In the genomic region with DNA sequence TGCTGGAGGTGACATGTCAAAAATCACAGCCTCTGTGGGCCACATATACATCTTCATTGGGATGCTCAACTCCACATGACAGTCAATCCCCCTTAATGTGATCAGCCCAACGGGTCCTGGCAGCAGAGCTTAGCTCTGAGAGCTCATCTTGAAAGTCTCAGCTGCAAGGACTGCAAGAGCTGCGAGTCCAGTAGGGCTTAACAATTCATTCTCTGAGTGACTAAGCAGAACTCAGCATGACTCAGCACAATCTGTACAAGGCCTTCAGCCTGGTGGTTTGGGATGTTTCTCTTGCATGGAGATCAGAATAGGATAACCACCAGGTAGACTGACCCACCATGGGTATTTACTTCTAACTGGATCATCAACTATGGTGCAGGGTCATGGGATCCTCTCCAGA, we compare ENCODE assay signal across 24 mouse cellular contexts.
DNase-seq lines count a peak whose midpoint lies in the region; ATAC-seq and TF ChIP-seq lines count a peak whose summit lies in the region.
"Had no signal": no experiment of that assay in that cellular context is flagged by ENCODE, and none has a peak within 500 bp of the region (broad histone marks: within the 10 kb centered on the region; RNA-seq: fewer than 3 reads in every experiment).

No protein-coding gene starts in this region.

- ATAC-seq in lung, embryonic 14.5 days (ENCODE audit: insufficient read depth): peak; percentile 47; the same call in 1 of the 2 replicates
- ATAC-seq: CD4-positive, CD25-positive, alpha-beta regulatory T cell, adult 4 months; inflammation-experienced regulatory T-cells, adult 6 months had no signal

- no peaks in the 10 kb centered on the region; the same call in 1 of the 2 replicates for H3K9me3 ChIP-seq in lung, embryonic 14.5 days (ENCODE audit: low read depth, low read length)
- H3K9me3 ChIP-seq: forebrain, embryonic 12.5 days; midbrain, embryonic 10.5 days; stomach, embryonic 15.5 days had no signal

- no peaks in the 10 kb centered on the region for H3K27me3 ChIP-seq in lung, embryonic 14.5 days (ENCODE audit: insufficient read depth, low read length)
- H3K27me3 ChIP-seq: embryonic facial prominence, embryonic 13.5 days; forebrain, embryonic 12.5 days; hindbrain, embryonic 12.5 days; neural tube, embryonic 15.5 days; stomach, embryonic 15.5 days had no signal

- no peak for TF ChIP-seq CTCF in lung, embryonic 14.5 days (IDR thresholded peaks at IDR 0.05; ENCODE audit: low read depth)

- no peak overlapping the region for H3K27ac ChIP-seq in lung, embryonic 14.5 days (ENCODE audit: low read depth)
- H3K27ac ChIP-seq: embryonic facial prominence, embryonic 13.5 days; forebrain, embryonic 12.5 days; gastrocnemius, adult 2 months; hindbrain, embryonic 12.5 days; midbrain, embryonic 10.5 days; neural tube, embryonic 15.5 days; stomach, embryonic 15.5 days had no signal

- H3K9ac ChIP-seq in lung, embryonic 14.5 days: no peak overlapping the region
- H3K9ac ChIP-seq: embryonic facial prominence, embryonic 13.5 days; forebrain, embryonic 12.5 days; hindbrain, embryonic 12.5 days; neural tube, embryonic 15.5 days; stomach, embryonic 15.5 days had no signal

- H3K4me3 ChIP-seq in lung, embryonic 14.5 days (ENCODE audit: low read depth, low read length): no peak overlapping the region
- H3K4me3 ChIP-seq: embryonic facial prominence, embryonic 13.5 days; erythroblast, embryonic 14.5 days; forebrain, embryonic 12.5 days; gastrocnemius, adult 2 months; hindbrain, embryonic 12.5 days; midbrain, embryonic 10.5 days; neural tube, embryonic 15.5 days; stomach, embryonic 15.5 days had no signal

- 25% methylated on average over 2 of the region's 2 CpGs for WGBS in lung, embryonic 14.5 days

- peak; percentile 50 to 74 for DNase-seq in adrenal gland, adult (ENCODE audit: inconsistent age in 2 of 2, low spot score in 1 of 2)
- no peak for DNase-seq in adrenal gland, adult 18-20 months (ENCODE audit: low spot score in 2 of 2)
- DNase-seq in lung, embryonic 14.5 days: peak; percentile 63
- DNase-seq in lung, adult 18-20 months: no peak
- DNase-seq in ZHBTc4 (ENCODE audit: low read depth, low spot score): peak; percentile 19
- no peak for DNase-seq in kidney, adult 8-10 months
- no peak for DNase-seq in right cerebral cortex, adult 18-20 months
- DNase-seq: cerebellum, adult 18-20 months; cerebellum, postnatal 14 days; gastrocnemius, adult 2 months; kidney, adult 2 months; kidney, postnatal 14 days; lung, postnatal 10 days; right cerebral cortex, postnatal 4 days; thymus, postnatal 36 days had no signal

- H3K4me2 ChIP-seq in lung, embryonic 14.5 days: no peak overlapping the region
- H3K4me2 ChIP-seq: embryonic facial prominence, embryonic 13.5 days; forebrain, embryonic 12.5 days; hindbrain, embryonic 12.5 days; neural tube, embryonic 15.5 days; stomach, embryonic 15.5 days had no signal

- no peaks in the 10 kb centered on the region for H3K4me1 ChIP-seq in lung, embryonic 14.5 days (ENCODE audit: insufficient read depth)
- H3K4me1 ChIP-seq: embryonic facial prominence, embryonic 13.5 days; forebrain, embryonic 12.5 days; hindbrain, embryonic 12.5 days; midbrain, embryonic 10.5 days; neural tube, embryonic 15.5 days; stomach, embryonic 15.5 days had no signal

- H3K36me3 ChIP-seq in lung, embryonic 14.5 days (ENCODE audit: insufficient read depth): no peaks in the 10 kb centered on the region
- H3K36me3 ChIP-seq: embryonic facial prominence, embryonic 13.5 days; forebrain, embryonic 12.5 days; hindbrain, embryonic 12.5 days; midbrain, embryonic 10.5 days; neural tube, embryonic 15.5 days; stomach, embryonic 15.5 days had no signal

Comparison
In these comparisons a context has a peak if more than half of its experiments do, and no peak if none do; other contexts are left out.
1. DNase-seq: peak in adrenal gland, adult (2 of 2), lung, embryonic 14.5 days (single experiment) and ZHBTc4 (single experiment); none in adrenal gland, adult 18-20 months (0 of 2), lung, adult 18-20 months (0 of 2), kidney, adult 8-10 months (0 of 2) and right cerebral cortex, adult 18-20 months (single experiment).